Mouse (Mus musculus) adrenal gland, adult 2 months (tissue): ENCODE data around the gene Rln1. TPM values are rescaled to one million over a fixed set of nuclear protein-coding genes. Genes with fewer than 3 reads are reported as not detected.

Experiments used
- DNase-seq: peaks from one replicate; pipeline ENCODE4 v3.0.0; 2021
- polyA plus RNA-seq: library from polyadenylated mRNA; depleted of rRNA; stranded (reverse); fragments of >200 nt; gene quantifications from 2 replicates; pipeline ENCODE4 v1.2.3, GENCODE M21; 2012
- total RNA-seq, 2 experiments: library from RNA; stranded (reverse); gene quantifications; 2 replicates each; pipeline ENCODE4 v1.2.3; 2021

The Rln1 gene
- total and polyA plus RNA-seq, 3 experiments: not detected

DNA sequence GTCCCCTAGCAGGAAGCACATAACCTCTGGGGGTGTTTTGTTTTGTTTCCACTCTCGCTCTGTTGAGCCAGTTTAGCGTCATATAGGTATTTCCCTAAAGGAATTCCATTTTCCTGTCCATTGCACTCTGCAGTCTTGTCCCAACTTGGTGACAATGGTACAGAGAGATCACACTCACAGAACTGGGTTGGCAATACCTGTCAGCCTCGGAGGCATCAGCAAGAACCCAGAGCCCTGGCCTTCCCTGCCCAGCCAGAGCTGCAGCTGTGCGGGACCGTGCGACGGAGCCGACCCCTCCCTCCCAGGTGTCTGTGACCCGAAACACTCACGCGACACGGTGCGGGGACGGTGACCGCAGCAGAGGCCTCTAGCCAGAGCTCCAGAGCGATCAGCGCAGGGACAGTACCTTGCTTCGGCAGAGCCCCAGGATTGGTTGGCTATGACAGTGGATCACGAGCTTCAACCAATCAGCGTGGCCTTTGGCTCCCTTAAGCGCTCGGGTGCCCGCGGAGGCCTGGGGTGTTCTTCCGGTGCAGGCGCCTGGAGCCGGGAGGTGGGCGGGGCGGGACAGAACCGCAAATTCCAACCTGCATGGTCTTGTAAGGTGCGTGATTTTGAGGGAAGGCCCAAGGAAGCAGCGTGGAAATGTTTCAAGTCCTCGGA is 27.1 kb upstream of the Rln1 start:
- DNase-seq: peak; percentile 94

- DNase-seq: no peak
These were observed 25.8 kb upstream of the Rln1 start for GRCm38 (mm10) chr19:29360251-29360650.

DNA sequence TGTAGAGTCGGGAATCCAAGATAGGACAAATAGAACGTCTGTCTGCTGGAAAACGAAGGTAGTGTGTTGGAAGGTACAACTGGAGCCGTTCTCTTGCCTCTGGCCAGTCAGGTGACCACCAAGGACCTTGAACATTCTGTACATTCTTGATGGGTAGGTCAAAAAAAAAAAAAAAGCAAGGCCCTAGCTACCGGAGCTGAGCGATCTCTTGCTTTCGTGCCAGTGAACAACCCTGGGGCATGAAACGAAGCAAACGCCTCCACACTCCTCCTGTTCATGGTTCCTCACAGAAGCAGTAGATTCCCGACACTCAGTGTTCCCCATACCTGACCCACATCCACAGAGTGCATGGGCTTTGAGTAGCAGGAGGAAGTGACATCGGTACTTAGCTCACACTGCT is 21.8 kb upstream of the Rln1 start:
- no peak for DNase-seq

DNA sequence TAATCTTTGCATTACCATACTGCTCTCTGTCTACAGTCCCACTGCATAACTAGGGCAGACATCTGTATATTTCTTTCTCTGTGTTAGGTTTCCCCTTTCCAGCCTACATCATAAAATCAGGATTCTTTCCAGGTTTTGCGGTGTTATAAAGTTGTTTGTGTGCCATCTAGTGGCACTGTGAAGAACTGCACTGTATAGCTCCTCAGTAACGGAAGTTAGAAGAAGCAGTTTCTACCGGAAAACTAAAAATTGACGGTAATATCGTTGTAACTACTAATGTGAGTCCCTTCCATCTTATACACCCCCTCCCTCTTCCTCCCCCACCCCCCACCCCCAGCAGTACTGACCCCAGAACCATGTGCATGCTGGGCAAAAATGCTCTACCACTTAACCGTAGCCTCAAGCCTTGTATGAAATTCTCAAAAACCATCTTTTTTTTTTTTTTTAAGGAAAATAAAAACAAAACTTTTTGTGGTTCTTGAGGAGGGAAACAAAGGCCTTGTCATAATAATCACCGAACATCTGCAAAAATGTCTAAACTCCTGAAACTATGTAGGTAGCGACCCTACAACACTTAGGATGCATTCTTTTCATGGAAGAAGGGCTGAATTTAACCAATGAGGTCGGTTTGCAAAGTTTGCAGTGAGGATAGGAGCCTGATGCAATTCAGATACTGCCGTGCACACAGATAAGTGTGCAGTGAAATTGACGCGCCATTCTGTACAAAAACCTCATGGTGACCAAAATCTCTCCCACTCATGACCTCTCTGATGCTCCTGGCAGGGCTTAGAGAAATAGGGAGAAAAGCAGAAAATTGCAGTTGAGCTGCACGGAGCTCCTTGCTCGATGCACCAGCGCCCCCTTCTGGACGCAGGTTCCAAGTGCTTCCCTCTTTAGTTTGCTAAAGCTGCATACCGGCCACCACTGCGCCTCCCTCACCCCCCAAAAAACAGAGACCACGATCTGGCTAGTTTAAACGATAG is 20.7 kb upstream of the Rln1 start:
- peak; percentile 87 for DNase-seq

DNA sequence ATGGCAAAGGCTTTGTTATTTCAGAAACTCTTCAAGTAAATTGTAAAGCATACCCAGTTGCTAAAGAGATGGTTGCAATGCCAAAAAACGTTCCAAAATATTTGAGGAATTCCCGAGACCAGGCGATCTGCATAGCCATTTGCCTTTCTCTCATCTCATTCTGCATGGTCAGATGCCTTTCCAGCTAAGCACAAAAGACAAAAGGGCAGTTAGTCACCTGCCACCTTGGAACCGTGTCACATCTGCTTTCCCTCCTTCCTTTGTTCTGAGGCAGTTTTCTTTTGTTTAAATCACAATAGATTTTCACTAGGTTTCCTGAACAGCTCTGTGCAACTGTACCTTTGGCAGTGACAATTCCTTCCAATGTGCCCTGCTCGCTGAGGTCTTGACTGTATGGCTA is 16.5 kb upstream of the Rln1 start:
- DNase-seq: no peak

DNA sequence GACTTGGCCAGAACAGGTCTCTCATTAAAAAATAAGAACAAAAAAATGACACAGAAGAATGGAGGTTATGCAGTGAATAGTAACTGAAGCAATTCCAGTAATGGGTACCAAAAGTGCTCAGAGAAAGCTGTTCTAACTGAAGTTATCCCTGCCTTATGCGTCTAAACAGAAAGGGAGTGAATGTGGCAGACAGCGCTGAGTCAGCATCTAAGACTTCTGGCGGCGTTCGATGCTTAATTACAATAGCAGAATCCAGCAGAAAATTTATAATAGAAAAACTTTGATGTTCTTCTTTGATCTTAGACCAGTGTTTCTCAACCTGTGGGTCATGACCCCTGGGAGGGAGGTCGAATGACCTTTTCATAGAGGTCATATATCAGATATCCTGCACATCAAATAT is 11.2 kb upstream of the Rln1 start:
- no peak for DNase-seq

GRCm38 (mm10) chr19:29344868-29345267 is 10.4 kb upstream of the Rln1 start:
- DNase-seq: no peak

DNA sequence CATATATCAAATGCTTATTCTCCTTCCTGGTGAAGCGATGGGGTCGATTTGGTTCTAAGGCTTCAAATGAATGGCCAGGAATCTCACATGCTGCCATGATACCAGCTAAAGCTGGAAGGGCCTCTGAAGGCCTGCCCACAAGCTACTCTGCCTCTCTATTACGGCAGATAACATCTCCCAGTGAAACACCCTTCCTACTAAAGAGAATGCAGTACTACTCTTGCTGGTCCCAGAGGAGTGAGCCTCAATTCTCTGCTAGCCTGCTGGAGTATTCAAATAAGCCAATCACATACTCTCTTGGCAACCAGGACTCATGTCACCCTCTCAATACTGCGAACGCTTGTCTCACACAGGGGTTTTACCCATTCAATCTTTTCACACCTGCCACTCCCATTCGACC is 7.8 kb upstream of the Rln1 start:
- DNase-seq: no peak

DNA sequence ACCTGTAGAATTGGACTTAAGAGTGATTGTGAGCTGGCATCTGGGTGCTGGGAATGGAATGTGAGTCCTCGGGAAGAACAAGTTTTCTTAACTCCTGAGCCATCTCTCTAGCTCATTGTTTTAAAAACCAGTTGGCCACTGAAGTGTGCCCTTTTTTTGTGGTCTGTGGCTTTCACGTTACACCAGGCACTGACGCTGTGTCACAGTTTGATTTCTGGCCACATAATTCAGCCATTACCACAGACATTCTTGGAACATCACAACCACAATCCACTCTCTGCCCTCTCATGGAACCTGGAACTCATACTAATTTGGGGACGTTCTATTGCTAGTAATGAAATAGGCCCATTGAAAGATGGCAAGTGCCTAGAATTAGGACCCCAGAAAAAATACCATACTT is 6.6 kb upstream of the Rln1 start:
- no peak for DNase-seq

- no peak for DNase-seq
These were observed 2.2 kb upstream of the Rln1 start for GRCm38 (mm10) chr19:29336624-29337023.

DNA sequence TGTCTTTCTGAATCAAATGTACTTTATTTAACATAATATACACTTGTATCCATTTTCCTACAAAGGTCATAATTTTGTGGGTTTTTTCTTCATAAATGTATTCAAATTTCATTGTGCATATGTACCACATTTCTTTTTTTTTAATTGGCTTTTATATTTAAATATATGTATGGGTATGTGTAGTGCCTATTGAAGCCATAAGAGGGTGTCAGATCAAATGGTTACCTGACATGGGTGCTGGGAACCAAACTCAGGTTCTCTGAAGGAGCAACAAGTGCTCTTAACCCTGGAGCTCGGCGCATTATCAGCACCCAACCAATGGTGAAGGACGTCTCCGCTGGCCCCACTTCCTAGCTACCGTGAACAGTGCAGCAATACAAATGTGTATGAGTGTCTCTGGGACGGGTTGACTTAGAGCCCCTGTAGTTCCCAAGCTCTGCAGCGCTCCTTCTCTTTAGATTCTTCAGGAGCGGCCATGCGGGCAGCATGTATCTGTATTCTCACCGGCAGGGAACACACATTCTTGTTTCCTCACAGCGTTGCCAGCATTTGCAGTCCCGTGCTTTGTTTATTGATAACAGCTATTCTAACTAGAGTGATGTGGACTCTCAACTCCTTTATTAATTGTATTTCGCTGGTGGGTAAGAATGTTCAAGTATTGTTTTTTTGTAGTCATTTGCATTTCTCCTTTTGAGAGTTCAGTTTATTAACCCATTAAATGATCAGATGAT is 7.5 kb downstream of the Rln1 start:
- DNase-seq: no peak

- no peak for DNase-seq
These were observed 8.1 kb downstream of the Rln1 start for GRCm38 (mm10) chr19:29326396-29326795.

DNA sequence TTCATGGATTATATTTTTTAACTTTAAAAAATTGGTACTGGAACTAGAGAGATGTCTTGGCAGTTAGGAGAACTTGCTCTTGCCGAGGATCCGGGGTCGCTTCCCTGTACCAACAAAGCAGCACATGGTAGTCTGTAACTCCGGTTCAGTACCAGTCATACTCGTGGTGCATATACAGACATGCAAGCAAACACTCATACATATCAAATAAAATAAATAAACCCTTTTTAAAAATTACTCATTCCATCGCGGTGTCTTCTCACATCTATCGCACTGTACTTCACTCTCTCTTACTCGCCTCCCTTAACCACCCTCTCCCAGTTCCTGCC is 8.7 kb downstream of the Rln1 start:
- no peak for DNase-seq

- DNase-seq: peak; percentile 79
These were observed 9.2 kb downstream of the Rln1 start, which contains the start of gene Insl6 for GRCm38 (mm10) chr19:29325053-29325851. TSS of gene Insl6 (minus strand) at chr19:29325356.

DNA sequence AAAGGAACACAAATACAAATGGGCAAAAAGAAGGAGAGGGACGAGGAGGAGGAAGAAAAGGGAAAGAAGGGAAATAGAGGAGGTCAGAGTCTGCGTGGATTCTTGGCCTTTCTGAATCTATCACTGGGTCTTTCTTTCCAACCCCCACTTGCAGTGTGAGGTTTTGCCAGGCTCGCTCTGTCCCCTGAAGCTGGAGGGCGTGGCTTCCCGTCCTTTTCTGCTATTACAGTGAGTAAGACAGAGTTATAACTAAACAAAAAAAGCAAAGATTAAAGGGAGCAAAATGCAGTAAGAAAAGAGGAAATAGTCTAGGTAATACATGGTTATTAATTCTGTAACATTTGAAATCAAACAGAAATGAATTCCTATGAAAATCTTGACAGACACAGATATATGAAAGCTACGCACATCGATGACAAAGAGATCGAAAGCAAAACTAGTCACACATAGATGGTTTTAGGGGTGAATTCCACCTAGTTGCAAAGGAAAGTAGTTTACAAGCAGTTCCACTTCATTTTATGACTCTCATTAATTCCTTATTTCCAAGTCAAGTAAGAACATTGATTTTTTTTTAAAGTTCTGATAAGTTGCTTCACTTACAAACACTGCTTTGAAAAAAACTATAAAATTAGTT is 10.9 kb downstream of the Rln1 start:
- DNase-seq: no peak

DNA sequence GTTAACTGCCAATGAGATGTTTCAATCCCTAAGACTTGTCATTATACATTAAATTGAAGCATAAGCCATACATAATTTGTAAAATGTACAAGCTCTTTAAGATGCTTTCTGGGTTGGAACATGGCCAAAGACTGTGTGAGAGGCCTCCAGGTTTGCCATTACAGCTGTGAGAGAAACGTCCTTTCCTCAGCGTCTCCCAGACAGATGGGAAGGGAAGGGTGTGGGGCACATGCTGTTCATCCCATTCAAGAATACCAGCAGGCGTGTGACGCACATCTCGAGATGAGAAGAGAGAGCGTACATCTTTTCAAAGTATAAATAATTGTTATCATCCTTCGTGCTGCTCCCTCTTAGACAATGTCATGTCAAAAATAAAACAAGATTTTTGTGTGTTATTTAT is 21.8 kb downstream of the Rln1 start:
- no peak for DNase-seq

DNA sequence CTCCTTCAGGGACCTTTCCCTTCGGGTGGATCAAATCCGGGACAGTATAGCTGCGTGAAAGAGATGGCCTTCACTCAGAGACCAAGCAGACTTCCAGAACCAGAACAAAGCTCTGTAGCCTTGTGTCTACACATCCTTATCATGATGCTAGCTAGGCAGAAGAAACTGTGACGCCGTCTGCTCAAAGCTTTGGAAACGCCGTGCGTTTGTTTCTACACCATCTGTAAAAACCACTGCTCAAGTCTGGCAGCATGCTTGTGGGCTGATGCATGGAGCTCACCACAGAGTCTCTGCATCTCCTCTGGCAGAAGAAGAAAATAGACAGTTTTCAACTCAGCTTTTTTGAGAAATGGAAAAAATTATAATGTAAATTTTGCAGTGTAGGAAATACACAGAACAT is 22.7 kb downstream of the Rln1 start:
- DNase-seq: no peak

DNA sequence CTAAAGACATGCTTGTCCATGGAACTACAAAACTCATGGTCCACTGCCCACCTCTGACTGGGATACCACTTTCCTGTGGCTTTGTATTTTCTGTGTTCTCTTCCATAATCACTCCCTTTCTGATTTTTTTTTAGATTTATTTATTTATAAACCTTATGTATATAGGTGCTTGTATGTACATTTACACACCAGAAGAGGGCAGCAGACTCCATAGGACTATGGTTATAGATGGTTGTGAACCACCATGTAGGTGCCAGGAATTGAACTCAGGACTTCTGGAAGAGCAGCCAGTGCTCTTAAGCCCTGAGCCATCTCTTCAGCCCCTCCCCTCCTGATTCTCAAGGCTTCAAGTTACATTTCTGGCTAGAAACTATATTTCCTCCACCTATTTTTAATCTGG is 25.6 kb downstream of the Rln1 start:
- no peak for DNase-seq

DNA sequence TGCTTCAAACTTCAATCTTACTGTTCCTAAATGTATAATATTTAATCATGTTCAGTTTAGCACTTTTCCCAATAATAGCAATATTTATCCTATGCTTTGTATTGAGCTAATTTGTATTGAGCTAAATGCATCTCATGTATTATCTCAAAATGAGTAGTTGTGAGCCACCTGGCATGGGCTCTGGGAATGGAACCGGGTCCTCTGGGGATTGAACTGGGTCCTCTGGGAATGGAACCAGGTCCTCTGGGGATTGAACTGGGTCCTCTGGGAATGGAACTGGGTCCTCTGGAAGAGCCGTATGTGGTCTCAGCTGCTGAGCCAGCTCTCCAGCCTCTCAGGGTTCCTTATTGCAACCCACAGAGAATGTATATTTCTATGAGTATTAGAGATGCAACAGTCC is 32.4 kb downstream of the Rln1 start:
- DNase-seq: no peak

DNA sequence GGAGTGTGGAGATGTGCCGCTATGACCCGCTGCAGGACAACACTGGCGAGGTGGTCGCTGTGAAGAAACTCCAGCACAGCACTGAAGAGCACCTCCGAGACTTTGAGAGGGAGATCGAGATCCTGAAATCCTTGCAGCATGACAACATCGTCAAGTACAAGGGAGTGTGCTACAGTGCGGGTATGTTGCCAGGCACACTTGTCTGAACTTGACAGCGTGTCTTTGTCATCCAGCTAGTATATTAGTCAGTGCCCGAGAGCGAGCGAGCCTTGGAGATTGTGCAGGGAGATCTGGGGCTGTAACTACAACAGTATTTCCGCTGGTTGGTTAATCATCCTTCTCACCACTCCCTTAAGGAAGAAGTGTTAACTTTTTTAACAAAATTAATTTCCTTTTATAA is 33.6 kb downstream of the Rln1 start:
- no peak for DNase-seq

GRCm38 (mm10) chr19:29297366-29297765 is 37.1 kb downstream of the Rln1 start:
- DNase-seq: no peak

GRCm38 (mm10) chr19:29296166-29296565 is 38.3 kb downstream of the Rln1 start:
- no peak for DNase-seq
